Mouse (Mus musculus) ES-E14 (cell line): ENCODE measurements around the gene Cd300lf.

Experiments used
- CHD2 ChIP-seq: IDR thresholded peaks from 2 replicates; pipeline ENCODE4 v1.6.1; 2014; ENCODE audit warnings: mild to moderate bottlenecking, low read depth, low read length, inconsistent platforms
- HCFC1 ChIP-seq: IDR thresholded peaks from 2 replicates; pipeline ENCODE4 v1.6.1; 2012; ENCODE audit warnings: low read length, inconsistent platforms, borderline replicate concordance; ENCODE audit not compliant: insufficient read depth
- MAFK ChIP-seq: IDR thresholded peaks from 2 replicates; pipeline ENCODE4 v1.6.1; 2014; ENCODE audit warnings: mild to moderate bottlenecking, low read depth, low read length, inconsistent platforms; ENCODE audit not compliant: insufficient read depth
- ZC3H11A ChIP-seq: IDR thresholded peaks from 2 replicates; pipeline ENCODE4 v1.6.1; 2012; ENCODE audit warnings: low read depth, mild to moderate bottlenecking, inconsistent platforms, low read length, borderline replicate concordance

GRCm38 (mm10) chr11:115073002-115073401 lies 60.8 kb downstream of the Cd300lf start:
- TF ChIP-seq CHD2: no peak
- TF ChIP-seq HCFC1: no peak
- TF ChIP-seq ZC3H11A: no peak
- no peak for TF ChIP-seq MAFK
